Mouse (Mus musculus): Measurements from ENCODE around the gene Fut9. TPM values are rescaled to one million over a fixed set of nuclear protein-coding genes. Genes with fewer than 3 reads are reported as not detected.

Fut9 gene
- total RNA-seq, 1 experiment: 4.8 TPM

- in situ Hi-C loops (cut with MboI; ENCODE audit: low sequenced_read_pairs in 2 of 2, unreplicated experiment in 2 of 2): no loop called here
- Histone ChIP-seq H3K4me1 (ENCODE audit: control insufficient read depth in 2 of 2, insufficient read depth in 2 of 2, low read length in 2 of 2, poor library complexity in 1 of 2) (no peaks in the 10 kb centered on the region), H3K9ac (ENCODE audit: insufficient read depth, low read depth, low read length, poor library complexity, severe bottlenecking) (no peak overlapping the region), H3K36me3 (ENCODE audit: control insufficient read depth, insufficient read depth, low read length, poor library complexity, severe bottlenecking) (no peaks in the 10 kb centered on the region), H3K9me3 (ENCODE audit: control insufficient read depth, insufficient read depth, low read depth, low read length) (no peaks in the 10 kb centered on the region), H3K4me3 (ENCODE audit: insufficient read depth in 1 of 2, low read depth in 1 of 2, low read length in 2 of 2, poor library complexity in 1 of 2, severe bottlenecking in 1 of 2) (no peak overlapping the region), H3K27ac (ENCODE audit: insufficient read depth, low read depth, low read length, poor library complexity, severe bottlenecking) (no peak overlapping the region)
- DNase-seq (ENCODE audit: low read depth, low spot score): no peak
- TF ChIP-seq MAFK (IDR thresholded peaks at IDR 0.05; ENCODE audit: insufficient read depth, low read depth, low read length) (no peak), HCFC1 (IDR thresholded peaks at IDR 0.05; ENCODE audit: borderline replicate concordance, insufficient read depth, low read length) (no peak), CHD2 (IDR thresholded peaks at IDR 0.05; ENCODE audit: low read depth, low read length) (no peak), ZNF384 (IDR thresholded peaks at IDR 0.05; ENCODE audit: low read depth, low read length) (no peak), ZC3H11A (IDR thresholded peaks at IDR 0.05; ENCODE audit: borderline replicate concordance, low read depth, low read length) (no peak)
These were observed 61.3 kb downstream of the Fut9 start for GRCm38 (mm10) chr4:25738782-25739181.

DNA sequence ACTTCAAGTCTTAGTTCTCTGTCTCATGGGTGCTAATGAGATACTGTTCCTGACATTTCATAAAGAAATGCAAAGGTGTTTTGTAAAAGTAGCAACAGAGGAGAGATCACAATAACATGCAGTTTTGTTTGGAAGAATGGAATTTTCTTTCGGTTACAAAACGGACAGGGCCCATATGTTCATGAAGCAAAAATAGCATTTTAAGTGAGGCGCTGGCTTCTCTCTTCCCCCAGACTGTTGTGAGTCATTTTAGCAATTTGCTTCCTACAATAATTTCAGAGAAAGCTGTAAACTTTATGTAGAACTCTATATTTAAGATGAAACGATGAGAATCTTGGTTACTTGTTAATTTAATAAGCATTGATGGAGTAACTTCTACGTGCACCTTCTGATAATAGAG is 78.5 kb downstream of the Fut9 start:
- no peaks in the 10 kb centered on the region for H3K9me3 ChIP-seq (ENCODE audit: control insufficient read depth, insufficient read depth, low read depth, low read length)
- no peak overlapping the region for H3K4me3 ChIP-seq (ENCODE audit: insufficient read depth in 1 of 2, low read depth in 1 of 2, low read length in 2 of 2, poor library complexity in 1 of 2, severe bottlenecking in 1 of 2)
- H3K4me1 ChIP-seq (ENCODE audit: control insufficient read depth in 2 of 2, insufficient read depth in 2 of 2, low read length in 2 of 2, poor library complexity in 1 of 2): peaks cover 0 to 2% of the 10 kb centered on the region in 2 experiments; a peak in 1 of 4 replicates
- DNase-seq (ENCODE audit: low read depth, low spot score): no peak
- no peak overlapping the region for H3K27ac ChIP-seq (ENCODE audit: insufficient read depth, low read depth, low read length, poor library complexity, severe bottlenecking)
- no peak overlapping the region for H3K9ac ChIP-seq (ENCODE audit: insufficient read depth, low read depth, low read length, poor library complexity, severe bottlenecking)
- no peaks in the 10 kb centered on the region for H3K36me3 ChIP-seq (ENCODE audit: control insufficient read depth, insufficient read depth, low read length, poor library complexity, severe bottlenecking)
- in situ Hi-C loops (cut with MboI; ENCODE audit: low sequenced_read_pairs in 2 of 2, unreplicated experiment in 2 of 2): no loop called here
- TF ChIP-seq CHD2 (IDR thresholded peaks at IDR 0.05; ENCODE audit: low read depth, low read length) (no peak), MAFK (IDR thresholded peaks at IDR 0.05; ENCODE audit: insufficient read depth, low read depth, low read length) (no peak), ZC3H11A (IDR thresholded peaks at IDR 0.05; ENCODE audit: borderline replicate concordance, low read depth, low read length) (no peak), ZNF384 (IDR thresholded peaks at IDR 0.05; ENCODE audit: low read depth, low read length) (no peak), HCFC1 (IDR thresholded peaks at IDR 0.05; ENCODE audit: borderline replicate concordance, insufficient read depth, low read length) (no peak)

DNA sequence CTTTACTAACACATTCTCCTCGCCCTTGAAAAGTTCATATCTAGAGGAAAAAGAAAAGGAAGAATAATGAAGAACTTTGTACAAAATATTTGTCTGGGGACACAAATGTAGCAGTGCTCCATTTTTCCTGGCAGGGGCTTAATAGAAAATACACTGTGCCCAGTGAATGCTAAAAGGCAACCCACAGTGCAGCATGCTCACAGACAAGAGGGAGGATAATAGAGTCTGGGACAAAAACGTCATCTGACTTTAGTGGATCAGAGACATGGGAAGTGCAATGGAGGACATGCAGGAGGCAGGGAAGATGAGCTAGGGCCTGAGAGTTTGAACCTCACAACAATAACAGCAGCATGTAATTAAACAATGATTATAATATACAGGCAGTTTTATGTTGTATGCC is 86.1 kb downstream of the Fut9 start:
- in situ Hi-C loops (cut with MboI; ENCODE audit: low sequenced_read_pairs in 2 of 2, unreplicated experiment in 2 of 2): no loop called here

DNA sequence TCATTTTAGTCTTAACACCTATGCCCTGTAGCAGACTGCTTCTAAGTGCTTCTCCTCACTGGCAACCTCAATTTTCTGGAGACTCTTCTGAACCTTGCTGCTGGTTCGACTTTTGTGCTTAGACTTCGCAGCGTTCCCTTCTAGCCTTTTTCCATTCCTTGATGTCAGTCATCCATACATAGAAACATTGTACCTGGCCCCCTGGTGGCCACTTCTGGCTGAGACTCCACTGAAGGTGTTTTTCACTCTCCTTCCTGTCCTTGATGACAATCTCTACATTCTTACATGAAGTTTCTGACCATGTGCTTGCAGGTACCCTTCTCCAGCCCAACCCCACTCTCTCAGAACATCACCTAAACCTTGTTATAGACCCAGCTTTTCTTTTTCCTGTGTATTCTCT is 115.1 kb downstream of the Fut9 start:
- Histone ChIP-seq H3K4me3 (ENCODE audit: insufficient read depth in 1 of 2, low read depth in 1 of 2, low read length in 2 of 2, poor library complexity in 1 of 2, severe bottlenecking in 1 of 2) (no peak overlapping the region), H3K4me1 (ENCODE audit: control insufficient read depth in 2 of 2, insufficient read depth in 2 of 2, low read length in 2 of 2, poor library complexity in 1 of 2) (no peaks in the 10 kb centered on the region), H3K9me3 (ENCODE audit: control insufficient read depth, insufficient read depth, low read depth, low read length) (no peaks in the 10 kb centered on the region), H3K36me3 (ENCODE audit: control insufficient read depth, insufficient read depth, low read length, poor library complexity, severe bottlenecking) (no peaks in the 10 kb centered on the region), H3K27ac (ENCODE audit: insufficient read depth, low read depth, low read length, poor library complexity, severe bottlenecking) (no peak overlapping the region), H3K9ac (ENCODE audit: insufficient read depth, low read depth, low read length, poor library complexity, severe bottlenecking) (no peak overlapping the region)
- in situ Hi-C loops (cut with MboI; ENCODE audit: low sequenced_read_pairs in 2 of 2, unreplicated experiment in 2 of 2): no loop called here
- DNase-seq (ENCODE audit: low read depth, low spot score): peak; percentile 17
- no peak for TF ChIP-seq ZNF384 (IDR thresholded peaks at IDR 0.05; ENCODE audit: low read depth, low read length)
- TF ChIP-seq HCFC1 (IDR thresholded peaks at IDR 0.05; ENCODE audit: borderline replicate concordance, insufficient read depth, low read length): no peak
- no peak for TF ChIP-seq MAFK (IDR thresholded peaks at IDR 0.05; ENCODE audit: insufficient read depth, low read depth, low read length)
- TF ChIP-seq ZC3H11A (IDR thresholded peaks at IDR 0.05; ENCODE audit: borderline replicate concordance, low read depth, low read length): no peak
- no peak for TF ChIP-seq CHD2 (IDR thresholded peaks at IDR 0.05; ENCODE audit: low read depth, low read length)

More for the DNA sequence above, 86.1 kb downstream of the Fut9 start:
- H3K9me3 ChIP-seq (ENCODE audit: control insufficient read depth, insufficient read depth, low read depth, low read length): no peaks in the 10 kb centered on the region
- H3K4me1 ChIP-seq (ENCODE audit: control insufficient read depth in 2 of 2, insufficient read depth in 2 of 2, low read length in 2 of 2, poor library complexity in 1 of 2): no peaks in the 10 kb centered on the region
- no peak for TF ChIP-seq CHD2 (IDR thresholded peaks at IDR 0.05; ENCODE audit: low read depth, low read length)
- no peak for TF ChIP-seq ZC3H11A (IDR thresholded peaks at IDR 0.05; ENCODE audit: borderline replicate concordance, low read depth, low read length)
- no peak for TF ChIP-seq ZNF384 (IDR thresholded peaks at IDR 0.05; ENCODE audit: low read depth, low read length)
- no peak for TF ChIP-seq HCFC1 (IDR thresholded peaks at IDR 0.05; ENCODE audit: borderline replicate concordance, insufficient read depth, low read length)
- no peak for TF ChIP-seq MAFK (IDR thresholded peaks at IDR 0.05; ENCODE audit: insufficient read depth, low read depth, low read length)
- no peak overlapping the region for H3K4me3 ChIP-seq (ENCODE audit: insufficient read depth in 1 of 2, low read depth in 1 of 2, low read length in 2 of 2, poor library complexity in 1 of 2, severe bottlenecking in 1 of 2)
- no peak overlapping the region for H3K27ac ChIP-seq (ENCODE audit: insufficient read depth, low read depth, low read length, poor library complexity, severe bottlenecking)
- no peaks in the 10 kb centered on the region for H3K36me3 ChIP-seq (ENCODE audit: control insufficient read depth, insufficient read depth, low read length, poor library complexity, severe bottlenecking)
- H3K9ac ChIP-seq (ENCODE audit: insufficient read depth, low read depth, low read length, poor library complexity, severe bottlenecking): no peak overlapping the region
- no peak for DNase-seq (ENCODE audit: low read depth, low spot score)

DNA sequence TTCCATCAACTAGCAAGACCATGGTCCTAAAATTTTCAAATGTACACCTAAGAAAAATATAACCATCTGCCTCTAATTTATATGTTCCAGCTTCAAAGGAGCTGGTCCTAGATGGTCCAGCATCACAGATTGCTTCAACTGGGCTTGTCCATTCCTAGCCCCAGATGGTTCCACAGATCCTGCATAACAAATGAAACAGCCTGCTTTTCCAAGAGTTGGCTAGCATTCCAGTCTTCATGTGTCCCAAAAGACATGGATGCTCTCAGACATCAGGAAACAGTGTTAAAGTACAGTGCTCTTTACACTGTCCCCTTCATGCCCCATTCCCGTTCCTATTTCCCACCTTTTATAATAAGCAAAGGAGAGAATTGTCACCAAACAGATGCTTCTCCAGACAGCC is 135.8 kb downstream of the Fut9 start:
- in situ Hi-C loops (cut with MboI; ENCODE audit: low sequenced_read_pairs in 2 of 2, unreplicated experiment in 2 of 2): no loop called here
- Histone ChIP-seq H3K36me3 (ENCODE audit: control insufficient read depth, insufficient read depth, low read length, poor library complexity, severe bottlenecking) (no peaks in the 10 kb centered on the region), H3K9me3 (ENCODE audit: control insufficient read depth, insufficient read depth, low read depth, low read length) (no peaks in the 10 kb centered on the region), H3K4me1 (ENCODE audit: control insufficient read depth in 2 of 2, insufficient read depth in 2 of 2, low read length in 2 of 2, poor library complexity in 1 of 2) (no peaks in the 10 kb centered on the region), H3K4me3 (ENCODE audit: insufficient read depth in 1 of 2, low read depth in 1 of 2, low read length in 2 of 2, poor library complexity in 1 of 2, severe bottlenecking in 1 of 2) (no peak overlapping the region), H3K27ac (ENCODE audit: insufficient read depth, low read depth, low read length, poor library complexity, severe bottlenecking) (no peak overlapping the region), H3K9ac (ENCODE audit: insufficient read depth, low read depth, low read length, poor library complexity, severe bottlenecking) (no peak overlapping the region)
- no peak for TF ChIP-seq ZC3H11A (IDR thresholded peaks at IDR 0.05; ENCODE audit: borderline replicate concordance, low read depth, low read length)
- TF ChIP-seq ZNF384 (IDR thresholded peaks at IDR 0.05; ENCODE audit: low read depth, low read length): no peak
- TF ChIP-seq HCFC1 (IDR thresholded peaks at IDR 0.05; ENCODE audit: borderline replicate concordance, insufficient read depth, low read length): no peak
- no peak for TF ChIP-seq CHD2 (IDR thresholded peaks at IDR 0.05; ENCODE audit: low read depth, low read length)
- DNase-seq (ENCODE audit: low read depth, low spot score): no peak
